Mouse (Mus musculus) neutrophil, adult 5-6 weeks (primary cell): ENCODE data around the gene Mink1. TPM values are rescaled to one million over a fixed set of nuclear protein-coding genes. Genes with fewer than 3 reads are reported as not detected.
A peak's percentile ranks its signal among the peaks of the same experiment; 100 is the strongest.

Experiments used
- ATAC-seq: fragments of 151-379, 151-347 bp; 2 replicates; pipeline ENCODE4 v1.8.0; 2017; ENCODE audit warnings: mild to moderate bottlenecking, moderate TSS enrichment; ENCODE audit not compliant: insufficient number of reproducible peaks, poor library complexity, low FRiP score, severe bottlenecking; ENCODE audit errors: extremely low read depth
- total RNA-seq: library from RNA; stranded (forward); fragments of 200-1000 nt; gene quantifications from 2 replicates; pipeline ENCODE4 v1.2.3, GENCODE M21; 2017

Gene Mink1
- total RNA-seq, 1 experiment from 2014 or later, result 21.8 TPM

DNA sequence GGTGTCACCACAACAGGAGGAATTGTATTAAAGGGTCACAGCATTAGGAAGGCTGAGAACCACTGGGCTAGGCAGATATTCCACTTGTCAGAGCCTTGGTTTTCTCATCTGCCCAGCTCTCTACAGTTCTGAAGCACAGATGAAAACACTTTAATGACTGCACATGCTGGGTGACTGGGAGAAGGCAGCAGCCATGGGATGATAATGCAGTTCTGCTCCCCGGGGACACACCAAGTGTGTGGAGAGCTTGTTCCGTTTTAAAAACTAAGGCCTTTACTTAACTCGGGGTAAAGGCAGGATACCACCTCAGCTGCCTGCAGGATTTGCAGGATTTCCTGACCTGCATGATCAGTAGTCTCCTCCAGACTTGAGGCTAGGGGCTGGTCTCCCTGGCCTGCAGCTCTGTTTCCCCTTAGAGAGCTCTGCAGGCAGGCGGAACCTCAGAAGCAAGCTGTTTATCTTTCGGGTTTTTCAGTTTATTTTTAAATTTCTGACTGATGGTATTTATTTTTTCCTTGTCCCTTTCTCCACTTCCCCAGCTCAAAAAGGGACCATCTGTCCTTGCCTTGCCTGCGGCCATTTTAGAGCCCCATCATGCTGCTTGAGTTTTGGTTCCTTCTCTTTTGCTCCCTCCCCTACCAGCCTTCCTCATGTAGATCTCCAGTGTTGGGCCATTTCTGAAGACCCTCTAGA, 20.5 kb downstream of the Mink1 start:
- no peak for ATAC-seq

DNA sequence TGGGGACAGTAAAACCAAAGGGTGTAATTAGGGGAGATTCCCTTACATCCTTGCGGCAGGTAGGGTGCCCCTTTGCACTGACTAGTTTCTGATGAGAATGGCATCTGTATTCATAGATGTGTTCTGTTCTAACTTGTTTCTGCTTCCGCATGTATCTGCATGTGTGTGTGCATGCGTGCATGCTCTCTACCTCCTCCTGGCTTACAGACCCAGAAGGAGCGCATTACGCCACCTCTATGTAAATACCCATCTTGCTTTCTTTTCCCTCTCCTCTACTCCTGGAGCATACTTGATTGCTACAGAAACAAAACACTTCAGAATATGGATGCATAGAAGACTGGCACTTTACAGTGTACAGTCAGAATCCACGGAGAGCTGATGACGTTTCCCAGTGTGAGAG, 21.1 kb downstream of the Mink1 start:
- no peak for ATAC-seq

DNA sequence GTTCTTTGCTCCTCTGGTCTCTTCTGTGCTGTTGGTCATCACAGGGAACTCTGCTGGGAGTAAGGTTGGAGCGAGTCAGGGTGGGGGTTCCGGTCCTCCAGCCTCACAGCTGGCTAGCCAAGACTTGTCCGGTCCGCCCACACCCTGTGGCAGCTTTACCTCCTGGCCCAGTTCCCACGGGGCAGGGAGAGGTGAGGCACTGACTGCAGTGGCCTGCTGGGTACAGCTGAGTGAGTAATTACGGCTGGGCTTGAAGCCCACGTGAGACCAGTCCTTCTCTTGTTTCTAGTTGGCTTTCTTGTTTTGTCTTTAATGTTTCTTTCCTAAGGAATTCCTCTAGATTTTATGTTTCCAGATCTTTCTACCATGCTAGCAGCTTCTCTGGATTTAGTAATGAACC, 22.8 kb downstream of the Mink1 start:
- no peak for ATAC-seq

DNA sequence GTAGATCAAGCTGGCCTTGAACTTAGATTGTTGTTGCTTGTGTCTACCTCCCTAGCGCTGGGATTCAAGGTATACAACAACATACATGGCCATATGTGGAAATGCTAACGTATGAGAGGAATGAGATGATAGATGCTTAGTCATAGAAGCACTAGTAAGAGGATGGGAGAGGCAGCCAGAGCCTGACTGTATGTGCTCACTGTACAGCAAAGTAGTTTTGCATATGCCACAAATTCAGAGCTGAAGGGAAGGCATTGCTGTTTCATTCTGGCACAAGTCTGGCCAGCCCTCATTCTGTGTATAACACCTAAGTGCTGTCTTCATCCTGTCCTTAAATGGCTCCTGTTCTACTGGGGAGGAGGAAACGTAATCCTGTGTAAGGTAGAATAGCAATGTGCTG, 23.6 kb downstream of the Mink1 start:
- no peak for ATAC-seq

DNA sequence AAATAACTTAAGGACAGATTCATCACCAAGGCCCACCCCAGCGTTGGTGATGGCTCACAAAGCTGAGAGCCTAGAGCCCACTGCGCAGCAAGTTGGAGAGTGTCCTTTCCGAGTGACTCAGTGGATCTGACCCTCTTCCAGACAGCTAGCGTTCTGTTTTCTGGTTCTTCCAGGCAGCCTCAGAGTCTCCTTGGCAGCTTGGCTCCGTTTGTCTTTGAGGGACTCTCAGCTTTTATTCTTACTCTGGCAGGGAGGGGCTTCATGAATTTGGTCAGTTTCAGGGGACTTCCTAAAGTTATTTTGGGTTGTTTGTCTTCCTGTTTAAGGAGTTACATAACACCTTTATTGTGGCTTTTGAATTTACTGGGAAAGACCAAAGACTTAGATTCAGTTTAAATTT, 24.3 kb downstream of the Mink1 start:
- no peak for ATAC-seq

DNA sequence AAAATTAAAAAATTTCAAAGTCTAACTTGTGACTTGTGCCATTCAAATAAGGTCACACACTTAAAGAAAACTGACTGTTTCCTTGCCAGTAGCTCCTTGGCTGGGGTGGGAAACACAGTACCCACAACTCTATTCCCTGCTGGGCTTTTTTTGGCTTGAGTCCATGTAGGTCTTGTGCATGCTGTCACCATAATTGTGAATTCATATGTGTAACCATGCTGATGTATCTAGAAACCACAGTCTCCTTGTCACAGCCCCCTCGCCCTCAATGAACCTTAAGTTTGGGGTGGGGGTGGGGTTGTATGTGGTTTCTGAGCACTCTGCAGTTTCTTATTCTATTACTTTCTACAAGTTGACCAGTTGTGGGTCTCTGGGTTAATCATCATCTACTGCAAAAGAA, 29.1 kb downstream of the Mink1 start:
- no peak for ATAC-seq

DNA sequence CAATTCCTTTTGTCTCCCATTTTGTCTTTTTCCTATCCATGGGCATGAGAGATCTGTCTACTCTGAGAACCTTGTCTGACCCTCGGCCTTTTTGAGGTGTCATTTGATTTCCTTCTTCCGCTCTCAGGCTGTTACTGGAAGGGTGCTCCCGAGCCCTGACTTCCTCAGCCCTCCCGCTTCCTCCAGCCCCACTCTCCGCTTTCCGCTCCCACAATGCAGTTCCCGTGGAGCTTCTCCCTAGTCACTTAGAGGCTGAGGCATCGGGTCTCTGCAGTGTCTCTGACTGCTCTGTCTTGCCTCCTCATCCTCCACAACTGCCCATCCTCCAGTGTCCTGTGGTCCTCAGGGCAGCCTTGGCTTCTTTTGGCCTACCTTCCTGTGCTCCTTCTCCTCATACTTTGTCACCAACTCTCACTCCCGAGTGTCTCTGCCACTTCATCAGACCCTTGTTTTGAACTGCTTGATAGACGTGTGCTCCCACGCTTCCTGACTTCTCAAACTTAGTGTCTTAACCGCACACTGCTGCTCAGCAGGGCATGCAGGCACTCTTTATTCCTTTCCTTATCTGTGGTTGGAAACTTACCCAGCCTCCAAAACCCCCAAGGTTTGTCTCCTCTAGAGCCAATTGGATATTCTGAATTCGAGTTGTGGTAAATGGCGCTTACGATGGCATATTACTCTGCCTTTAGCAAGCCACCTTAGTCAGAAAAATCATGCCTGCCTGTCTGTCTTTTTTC, 31.7 kb downstream of the Mink1 start:
- ATAC-seq, result no peak

DNA sequence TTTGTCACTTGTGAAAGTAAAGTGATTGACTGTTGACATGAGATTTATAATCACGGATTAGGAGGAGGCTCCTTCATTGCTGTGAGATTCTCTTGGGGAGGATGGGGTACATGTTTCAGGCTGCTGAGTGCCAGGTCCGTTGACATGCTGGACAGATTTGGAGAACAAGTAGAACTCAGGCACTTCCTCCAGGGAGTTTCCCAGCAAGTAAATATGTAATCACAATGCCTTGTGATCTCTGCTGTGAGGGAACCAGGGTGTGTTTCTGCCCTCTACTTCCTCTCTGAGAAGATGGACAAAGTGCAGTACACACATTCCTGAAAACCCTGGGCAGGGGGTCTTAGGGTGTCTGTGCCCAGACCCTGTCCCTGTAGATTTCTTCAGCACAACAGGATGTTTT, 33.0 kb downstream of the Mink1 start:
- no peak for ATAC-seq

DNA sequence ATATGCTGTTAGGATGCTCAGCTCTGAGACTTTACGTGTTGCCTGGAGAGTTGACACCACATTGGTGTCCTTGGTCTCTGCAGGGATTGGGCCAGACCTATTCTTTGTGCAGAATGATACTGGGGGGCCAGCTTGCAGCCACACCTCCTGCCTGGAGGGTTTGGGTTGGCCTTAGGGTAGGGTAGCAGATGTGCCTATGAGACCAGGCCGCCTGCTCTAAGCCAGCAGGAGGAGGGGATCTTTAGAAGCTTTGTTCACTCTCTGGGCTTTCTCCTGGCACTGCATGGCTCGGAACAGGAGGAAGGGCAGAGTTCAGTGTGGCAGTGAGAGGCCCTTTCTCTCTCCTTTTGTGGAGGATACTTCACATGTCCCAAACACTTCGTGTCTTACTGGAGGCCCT, 33.4 kb downstream of the Mink1 start:
- ATAC-seq, result no peak

DNA sequence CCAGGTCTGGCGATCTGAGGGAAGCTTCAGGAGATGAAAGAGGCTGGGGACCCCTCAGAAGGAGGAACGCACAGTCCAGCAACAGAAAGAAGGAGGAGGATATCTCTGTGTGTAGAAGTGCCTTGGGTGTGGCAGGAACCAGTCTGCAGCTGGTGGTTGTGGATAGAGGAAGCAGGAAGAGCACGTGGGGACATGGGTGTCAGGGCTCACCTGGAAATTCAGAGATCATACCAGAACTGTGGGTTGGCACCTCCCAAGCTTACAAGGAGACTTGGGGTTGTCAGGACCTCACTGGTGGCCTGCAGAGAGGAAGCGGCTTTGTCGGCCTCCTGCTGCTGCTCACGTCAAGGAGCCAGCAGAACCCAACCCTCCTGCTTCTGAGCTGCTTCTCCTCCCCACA, 34.6 kb downstream of the Mink1 start:
- no peak for ATAC-seq

DNA sequence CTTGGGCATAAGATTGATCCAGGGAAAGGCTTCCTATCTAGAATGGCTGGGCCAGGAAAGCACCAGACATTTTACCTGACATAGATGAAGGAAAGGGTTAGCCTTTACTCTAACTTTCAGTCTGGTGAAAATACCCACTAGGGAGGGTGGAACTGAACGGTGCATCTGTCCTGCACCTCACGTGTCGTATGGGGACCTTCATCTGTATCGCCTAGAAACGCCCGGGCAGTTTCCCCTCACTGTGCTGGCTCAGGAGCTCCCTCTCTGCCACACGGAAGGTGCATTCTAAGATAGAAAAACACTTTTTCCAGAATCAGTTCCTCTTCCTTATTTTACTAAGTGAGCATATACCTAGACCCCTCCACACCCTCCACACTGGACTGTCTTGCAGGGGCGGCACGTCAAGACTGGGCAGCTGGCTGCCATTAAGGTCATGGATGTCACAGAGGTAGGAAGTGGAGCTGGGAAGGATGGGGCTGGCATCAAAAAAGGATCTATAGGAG, 35.8 kb downstream of the Mink1 start:
- ATAC-seq, result no peak

DNA sequence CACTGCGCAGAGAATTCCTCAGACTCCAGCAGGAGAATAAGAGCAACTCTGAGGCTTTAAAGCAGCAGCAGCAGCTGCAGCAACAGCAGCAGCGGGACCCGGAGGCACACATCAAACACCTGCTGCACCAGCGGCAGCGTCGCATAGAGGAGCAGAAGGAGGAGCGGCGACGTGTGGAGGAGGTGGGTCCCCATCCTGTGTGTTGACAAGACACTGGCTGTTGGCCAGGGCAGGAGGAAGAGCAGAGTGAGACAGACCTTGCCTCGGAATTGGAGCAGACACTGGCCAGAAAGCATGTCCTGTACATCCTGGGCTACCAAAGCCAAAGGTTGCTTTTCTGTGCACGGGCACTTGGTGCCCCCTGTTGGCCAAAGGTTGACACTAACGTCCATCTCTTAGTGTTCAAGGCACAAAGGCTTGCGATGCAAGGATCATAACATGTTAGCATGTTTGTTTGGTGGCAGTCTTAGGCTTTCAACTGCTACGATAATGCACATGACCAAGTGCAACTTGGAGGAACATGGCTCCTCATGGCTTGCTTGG, 42.4 kb downstream of the Mink1 start:
- ATAC-seq, result peak; percentile 45; the same call in 1 of the 2 replicates

DNA sequence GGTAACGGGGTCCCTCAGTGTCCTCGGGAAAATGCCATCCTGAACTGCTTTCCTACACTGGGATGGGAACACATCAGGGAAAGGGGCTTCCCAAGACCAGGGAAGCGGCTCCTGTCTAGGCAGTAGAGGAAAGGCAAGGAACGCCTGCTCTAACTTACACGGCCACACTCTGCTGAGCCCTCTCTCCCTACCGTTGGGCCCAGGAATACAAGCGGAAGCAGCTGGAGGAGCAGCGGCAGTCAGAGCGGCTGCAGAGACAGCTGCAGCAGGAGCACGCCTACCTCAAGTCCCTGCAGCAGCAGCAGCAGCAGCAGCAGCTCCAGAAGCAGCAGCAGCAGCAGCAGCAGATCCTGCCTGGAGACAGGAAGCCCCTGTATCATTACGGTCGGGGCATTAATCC, 44.0 kb downstream of the Mink1 start:
- no peak for ATAC-seq

DNA sequence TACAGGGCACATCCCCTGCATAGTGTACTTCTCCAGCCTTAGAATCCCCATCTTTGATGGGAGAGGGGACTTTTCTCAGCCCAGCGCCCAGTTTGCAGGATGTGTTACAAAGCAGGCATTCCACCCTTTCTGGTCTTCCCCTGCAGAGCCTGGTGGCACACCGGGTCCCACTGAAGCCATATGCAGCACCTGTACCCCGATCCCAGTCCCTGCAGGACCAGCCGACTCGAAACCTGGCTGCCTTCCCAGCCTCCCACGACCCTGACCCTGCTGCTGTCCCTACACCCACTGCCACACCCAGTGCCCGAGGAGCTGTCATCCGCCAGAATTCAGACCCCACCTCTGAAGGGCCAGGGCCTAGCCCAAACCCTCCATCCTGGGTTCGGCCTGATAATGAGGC, 44.9 kb downstream of the Mink1 start:
- ATAC-seq, result no peak

DNA sequence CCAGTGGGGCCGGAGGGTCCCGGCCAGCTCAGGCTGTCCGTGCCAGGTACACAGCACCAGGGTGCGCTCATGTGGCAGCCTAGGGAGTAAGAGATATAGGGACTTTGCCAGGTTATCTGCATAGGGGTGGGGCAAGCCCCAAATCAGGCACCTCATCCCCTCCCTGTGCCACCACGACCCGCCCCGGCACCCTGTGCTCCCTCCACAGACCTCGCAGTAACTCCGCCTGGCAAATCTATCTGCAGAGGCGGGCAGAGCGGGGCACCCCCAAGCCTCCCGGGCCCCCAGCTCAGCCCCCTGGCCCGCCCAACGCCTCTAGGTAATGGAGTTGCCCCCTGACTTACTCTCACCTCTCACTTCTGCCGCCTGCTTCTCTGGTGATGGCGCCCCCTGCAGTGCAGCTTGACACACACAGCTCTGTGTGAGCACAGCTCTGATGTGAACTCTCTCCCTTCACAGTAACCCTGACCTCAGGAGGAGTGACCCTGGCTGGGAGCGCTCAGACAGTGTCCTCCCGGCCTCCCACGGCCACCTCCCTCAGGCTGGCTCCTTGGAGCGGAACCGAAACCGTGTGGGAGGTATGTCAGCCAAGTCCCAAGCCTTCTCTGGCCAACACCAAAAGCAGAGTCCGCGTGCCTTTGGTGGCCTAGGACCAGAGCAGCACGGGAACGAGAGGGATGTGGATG, 45.8 kb downstream of the Mink1 start:
- ATAC-seq, result no peak

DNA sequence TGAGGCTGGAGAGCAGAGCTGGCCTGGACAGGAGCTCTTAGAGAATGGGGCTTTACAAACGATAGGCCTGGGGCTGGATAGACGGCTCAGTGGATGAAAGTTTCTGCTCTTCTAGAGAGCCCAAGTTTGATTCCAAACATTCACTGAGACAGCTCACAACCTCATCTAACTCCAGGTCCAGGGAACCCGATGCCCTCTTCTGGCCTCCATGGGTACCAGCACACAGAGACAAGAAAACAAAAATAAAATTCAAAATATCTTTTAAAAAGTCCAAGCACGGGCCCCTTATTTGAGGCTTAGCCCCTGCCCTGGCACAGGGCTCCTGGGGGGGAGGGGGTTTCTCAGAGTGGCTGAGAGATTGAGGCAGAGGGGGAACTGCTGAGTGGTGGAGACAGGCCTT, 48.1 kb downstream of the Mink1 start:
- no peak for ATAC-seq

DNA sequence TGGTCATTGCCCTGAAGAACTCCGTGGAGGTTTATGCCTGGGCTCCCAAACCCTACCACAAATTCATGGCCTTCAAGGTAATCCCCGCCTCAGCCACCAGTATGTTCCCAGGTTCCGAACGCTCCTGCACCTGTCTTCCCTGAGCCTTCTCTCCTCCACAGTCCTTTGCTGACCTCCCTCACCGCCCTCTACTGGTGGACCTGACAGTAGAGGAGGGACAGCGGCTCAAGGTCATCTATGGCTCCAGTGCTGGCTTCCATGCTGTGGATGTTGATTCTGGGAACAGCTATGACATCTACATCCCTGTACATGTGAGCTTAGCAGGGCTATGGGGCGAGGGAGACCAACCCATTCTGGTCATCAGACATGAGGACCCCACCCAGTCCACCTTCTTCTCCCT, 49.8 kb downstream of the Mink1 start:
- ATAC-seq, result no peak

DNA sequence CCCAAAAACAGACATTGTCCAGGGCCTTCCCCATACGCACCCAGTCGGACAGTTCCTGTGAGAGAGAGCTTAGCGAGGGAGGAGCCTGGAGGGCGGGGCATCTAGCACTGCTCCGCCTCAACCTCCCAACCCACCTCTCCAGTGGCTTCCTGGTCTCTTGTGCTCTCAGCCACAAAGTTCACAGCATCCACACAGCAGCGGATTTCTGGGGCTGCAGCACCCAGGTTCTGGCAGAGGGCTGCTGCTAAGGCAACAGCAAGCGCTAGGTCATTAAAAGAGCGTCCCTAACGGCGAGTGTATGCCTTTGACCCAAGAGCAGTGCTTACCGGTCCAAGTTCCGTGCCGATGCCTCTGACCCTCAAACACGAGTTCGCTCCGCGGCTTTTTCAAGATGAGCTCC, 52.4 kb downstream of the Mink1 start:
- ATAC-seq, result peak; percentile 83

DNA sequence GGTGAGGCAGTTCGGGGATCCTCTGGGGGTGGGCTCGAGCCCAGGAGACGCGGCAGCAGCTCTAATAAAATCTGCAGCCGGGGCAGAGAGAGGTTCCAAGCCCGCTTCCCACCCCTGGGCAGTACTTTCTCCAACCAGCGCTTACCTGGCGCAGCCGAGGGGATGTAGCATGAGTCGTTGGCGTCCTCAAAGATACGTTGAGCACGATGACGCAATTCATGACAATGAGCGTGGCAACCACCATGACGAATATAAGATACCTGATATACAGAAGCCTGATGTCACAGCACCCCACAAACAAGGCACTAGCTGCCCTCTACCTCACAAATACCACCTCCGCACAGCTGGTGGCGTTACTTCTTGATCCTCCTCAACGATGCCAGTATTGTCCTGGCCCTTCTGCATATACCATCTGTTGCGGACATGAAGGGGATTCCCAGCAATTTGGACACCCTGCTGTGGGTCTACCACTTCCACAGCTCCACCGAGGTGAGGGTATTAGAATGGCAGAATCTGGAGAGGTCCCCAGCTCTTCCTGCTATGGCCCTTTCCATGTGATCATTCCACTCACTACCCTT, 52.9 kb downstream of the Mink1 start, which contains the start of gene 4930544D05Rik:
Gene 4930544D05Rik (plus strand): TSS at position 333 of the 578 bp plus-strand sequence.
- ATAC-seq, result peak; percentile 23; the same call in 1 of the 2 replicates
